Mouse (Mus musculus) forebrain, postnatal 0 days (tissue): Measurements from ENCODE around the gene Ssx2ip. TPM values are rescaled to one million over a fixed set of nuclear protein-coding genes. Genes with fewer than 3 reads are reported as not detected.
A peak's percentile ranks its signal among the peaks of the same experiment; 100 is the strongest.

Source experiments
- ATAC-seq: fragments of 200-750 bp; cut with Nextera tagmentation; 2 replicates; pipeline ENCODE4 v1.8.0; 2017; ENCODE audit warnings: mild to moderate bottlenecking, moderate library complexity
- DNase-seq: peaks from one replicate; pipeline ENCODE4 v3.0.0-alpha.2; 2015
- H3K27ac ChIP-seq: fragments of 300-500 bp; sonication (generic); 2 replicates; pipeline ENCODE4 v1.5.1; 2014; ENCODE audit warnings: low read depth, mild to moderate bottlenecking, antibody characterized with exemption, low read length, moderate library complexity, mixed read lengths
- H3K27me3 ChIP-seq: fragments of 300-500 bp; sonication (generic); 2 replicates; pipeline ENCODE4 v1.6.1; 2014; ENCODE audit warnings: mild to moderate bottlenecking, low read length, mixed read lengths; ENCODE audit not compliant: insufficient read depth
- H3K36me3 ChIP-seq: fragments of 300-500 bp; sonication (generic); 2 replicates; pipeline ENCODE4 v1.6.1; 2014; ENCODE audit warnings: mild to moderate bottlenecking, moderate library complexity; ENCODE audit not compliant: insufficient read depth
- H3K4me1 ChIP-seq: fragments of 300-500 bp; sonication (generic); 2 replicates; pipeline ENCODE4 v1.6.1; 2014; ENCODE audit warnings: antibody characterized with exemption; ENCODE audit not compliant: insufficient read depth
- H3K4me2 ChIP-seq: fragments of 300-500 bp; sonication (generic); 2 replicates; pipeline ENCODE4 v1.6.1; 2014; ENCODE audit warnings: low read depth, mild to moderate bottlenecking, moderate library complexity
- H3K4me3 ChIP-seq: fragments of 300-500 bp; sonication (generic); 2 replicates; pipeline ENCODE4 v1.5.1; 2014; ENCODE audit warnings: low read depth, low read length, mixed read lengths
- H3K9ac ChIP-seq: fragments of 300-500 bp; sonication (generic); 2 replicates; pipeline ENCODE4 v1.6.1; 2014; ENCODE audit warnings: mild to moderate bottlenecking
- H3K9me3 ChIP-seq: fragments of 300-500 bp; sonication (generic); 2 replicates; pipeline ENCODE4 v1.6.1; 2016; ENCODE audit warnings: low read length
- CTCF ChIP-seq: sonication (generic); IDR thresholded peaks from 2 replicates; pipeline ENCODE4 v1.5.1; 2016; ENCODE audit warnings: antibody characterized with exemption, control low read depth, low read depth
- WGBS: fragments of 180-500 bp; shearing (Covaris S2); extraction: QIAGEN DNeasy Blood & Tissue Kit; methylation state at CpG from one replicate; pipeline ENCODE4 v1.1.7; 2014; 5-methylcytosine and 5-hydroxymethylcytosine counted together
- polyA plus RNA-seq: library from polyadenylated mRNA; unstranded; fragments of >200 nt; fragmentation: Nextera tagmentation; extraction: Ambion mirVana; gene quantifications from 2 replicates; pipeline ENCODE4 v1.2.1, GENCODE M21; 2015
- total RNA-seq: library from RNA; depleted of rRNA; stranded (reverse); fragments of >200 nt; gene quantifications from 2 replicates; pipeline ENCODE4 v1.2.3, GENCODE M21; 2014

Gene Ssx2ip
- total and polyA plus RNA-seq, 2 experiments from 2014 or later, result 26.6 to 43.2 TPM

DNA sequence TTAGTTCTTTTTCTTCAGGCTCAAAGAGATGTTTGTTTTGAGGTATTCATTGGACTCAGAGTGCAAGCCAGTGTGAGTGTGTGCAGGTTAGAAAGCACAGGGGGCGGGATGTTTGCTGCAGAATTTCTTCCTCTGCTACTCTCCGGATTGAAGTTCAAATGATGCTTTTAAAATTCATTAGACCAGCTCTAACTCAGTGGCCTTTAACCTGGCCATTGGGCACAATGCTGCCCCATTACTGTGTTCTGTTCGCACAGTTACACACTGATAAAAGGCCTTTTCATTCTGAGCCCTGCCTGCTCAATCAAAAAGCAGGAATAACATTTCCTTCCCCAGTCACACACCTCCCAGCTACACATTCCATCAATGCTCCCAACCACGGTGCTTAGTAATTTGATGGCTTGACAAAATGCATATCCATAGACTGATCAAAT lies 29.2 kb upstream of the Ssx2ip start:
- WGBS, result 13% methylated on average over 4 of the region's 4 CpGs
- H3K4me1 ChIP-seq, result no peaks in the 10 kb centered on the region
- H3K27ac ChIP-seq, result no peak overlapping the region
- ATAC-seq (peak; percentile 61), DNase-seq (no peak)
- no peak overlapping the region for H3K4me2 ChIP-seq
- no peaks in the 10 kb centered on the region for H3K36me3 ChIP-seq
- H3K4me3 ChIP-seq, result no peak overlapping the region
- H3K9me3 ChIP-seq, result no peaks in the 10 kb centered on the region
- H3K9ac ChIP-seq, result no peak overlapping the region
- H3K27me3 ChIP-seq, result no peaks in the 10 kb centered on the region
- no peak for TF ChIP-seq CTCF

DNA sequence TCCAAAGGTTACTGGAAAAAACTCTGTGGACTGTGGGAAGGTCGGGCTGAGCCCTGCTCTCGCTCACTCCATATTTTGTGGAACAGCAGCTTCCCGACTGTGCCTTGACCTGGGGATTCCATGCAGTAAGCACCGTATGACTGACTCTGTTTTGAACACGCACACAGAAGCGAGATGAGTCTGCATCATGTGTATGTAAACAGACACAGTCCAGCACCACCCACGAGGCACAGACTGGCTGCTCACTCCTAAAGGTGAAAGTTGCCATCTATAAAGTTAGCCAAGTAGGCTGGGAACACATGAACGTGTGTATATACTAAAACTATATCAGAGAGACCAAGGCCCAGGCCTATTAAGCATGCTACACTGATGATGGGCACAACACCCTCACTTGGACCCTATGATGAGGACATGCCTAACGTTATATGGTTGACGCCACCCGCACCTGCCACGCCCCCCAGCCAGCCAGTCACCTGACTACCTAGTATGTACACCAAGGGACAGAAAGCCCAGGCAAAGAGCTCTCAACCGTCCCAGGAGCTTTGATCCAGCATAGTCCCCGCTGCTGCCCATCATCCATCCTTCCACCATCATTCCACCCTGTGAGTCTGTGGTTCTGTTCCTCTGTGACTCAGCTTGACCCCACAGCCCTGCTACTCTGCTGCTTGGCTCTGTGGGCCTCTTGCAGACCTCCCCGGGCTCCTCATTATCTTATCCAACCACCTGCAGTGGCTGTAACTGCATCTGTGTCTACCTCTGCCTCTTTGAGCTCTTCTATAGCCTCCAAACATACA lies 27.9 kb upstream of the Ssx2ip start:
- Histone ChIP-seq H3K9ac (no peak overlapping the region), H3K4me2 (no peak overlapping the region), H3K36me3 (no peaks in the 10 kb centered on the region), H3K27me3 (no peaks in the 10 kb centered on the region), H3K27ac (no peak overlapping the region), H3K9me3 (no peaks in the 10 kb centered on the region), H3K4me3 (no peak overlapping the region), H3K4me1 (no peaks in the 10 kb centered on the region)
- ATAC-seq (no peak), DNase-seq (no peak)
- no peak for TF ChIP-seq CTCF
- 82% methylated on average over 15 of the region's 15 CpGs for WGBS

DNA sequence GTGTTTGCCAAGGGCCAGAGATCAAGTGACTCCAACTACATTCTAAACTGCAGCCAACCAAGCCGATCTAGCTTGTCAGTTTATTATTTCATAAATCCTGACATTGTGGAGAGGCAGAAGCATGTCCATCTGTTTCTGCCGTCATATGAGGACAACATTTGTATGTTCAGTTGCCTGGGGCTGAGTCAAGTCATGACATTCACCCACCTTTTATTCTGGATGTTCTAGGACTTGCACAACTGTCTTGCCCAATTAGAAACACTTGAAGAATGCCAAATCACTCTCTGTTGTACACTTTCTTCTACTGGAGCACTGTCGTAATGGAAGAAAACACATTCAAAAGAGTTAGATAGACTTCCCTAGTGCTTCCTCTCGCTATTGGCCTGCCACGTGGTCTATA lies 27.2 kb upstream of the Ssx2ip start:
- no peak overlapping the region for H3K4me2 ChIP-seq
- ATAC-seq, result no peak
- H3K9me3 ChIP-seq, result no peaks in the 10 kb centered on the region
- H3K27ac ChIP-seq, result no peak overlapping the region
- H3K27me3 ChIP-seq, result no peaks in the 10 kb centered on the region
- H3K9ac ChIP-seq, result no peak overlapping the region
- H3K36me3 ChIP-seq, result no peaks in the 10 kb centered on the region
- no peak for DNase-seq
- H3K4me1 ChIP-seq, result no peaks in the 10 kb centered on the region
- TF ChIP-seq CTCF, result no peak
- 89% methylated on average over 5 of the region's 5 CpGs for WGBS
- no peak overlapping the region for H3K4me3 ChIP-seq

DNA sequence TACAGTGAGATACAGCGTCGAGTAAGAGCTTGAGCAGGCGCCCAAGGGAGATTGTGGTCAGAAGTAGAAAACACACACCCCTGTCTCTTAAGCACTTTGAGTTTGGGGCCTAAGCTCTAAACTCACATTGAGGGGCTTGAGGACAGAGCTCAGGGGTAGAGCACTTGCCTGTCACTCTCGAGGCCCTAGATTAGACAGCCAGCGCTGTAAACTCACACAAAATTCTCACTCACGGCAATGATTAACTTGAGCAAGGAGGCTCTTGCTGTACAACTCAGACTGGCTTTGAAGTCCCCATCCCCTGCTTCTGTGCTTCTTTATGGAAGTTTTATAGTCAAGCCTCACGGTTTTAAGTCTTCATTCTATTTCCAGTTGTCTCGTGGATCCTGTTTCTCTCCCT lies 25.7 kb upstream of the Ssx2ip start:
- ATAC-seq (no peak), DNase-seq (no peak)
- no peak for TF ChIP-seq CTCF
- no peak overlapping the region for H3K9ac ChIP-seq
- WGBS, result 80% methylated on average over 8 of the region's 8 CpGs
- no peaks in the 10 kb centered on the region for H3K27me3 ChIP-seq
- H3K4me1 ChIP-seq, result no peaks in the 10 kb centered on the region
- H3K27ac ChIP-seq, result no peak overlapping the region
- no peaks in the 10 kb centered on the region for H3K9me3 ChIP-seq
- H3K36me3 ChIP-seq, result no peaks in the 10 kb centered on the region
- no peak overlapping the region for H3K4me2 ChIP-seq
- H3K4me3 ChIP-seq, result no peak overlapping the region

DNA sequence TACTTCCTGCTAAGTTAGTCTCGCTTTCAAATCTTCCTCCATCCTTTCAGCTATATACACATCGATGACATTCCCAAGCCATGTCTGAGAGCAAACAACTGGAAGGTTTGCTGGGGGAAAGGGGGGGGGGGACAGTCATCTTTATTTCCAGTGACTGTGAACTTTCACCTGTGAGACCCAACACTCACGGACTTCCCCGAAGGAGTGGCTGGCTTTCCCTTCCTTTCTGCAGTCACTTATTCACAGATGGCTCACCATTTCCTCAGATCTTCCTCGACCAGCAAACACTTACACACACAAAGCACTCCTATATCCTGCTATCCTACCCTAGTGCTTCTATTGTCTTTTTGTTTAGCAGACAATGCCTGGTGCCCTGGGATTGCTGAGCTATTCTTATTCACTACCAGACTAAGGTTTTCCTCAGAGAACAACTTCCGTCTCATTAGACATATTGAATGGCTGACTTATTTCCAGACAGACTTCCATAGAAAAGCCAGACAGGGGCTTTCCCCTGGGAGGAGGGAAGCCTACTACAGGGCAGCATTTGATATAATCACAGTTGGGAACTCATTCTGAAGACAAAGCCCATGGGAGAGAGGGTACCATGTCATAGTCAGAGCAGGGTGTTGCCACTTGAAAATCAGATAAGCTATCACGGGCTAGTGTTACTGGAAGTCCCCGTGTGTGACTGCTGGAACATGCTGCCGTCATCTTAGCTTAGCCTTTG lies 24.5 kb upstream of the Ssx2ip start:
- no peak for TF ChIP-seq CTCF
- H3K9ac ChIP-seq, result no peak overlapping the region
- H3K4me3 ChIP-seq, result no peak overlapping the region
- no peak for DNase-seq
- no peak overlapping the region for H3K4me2 ChIP-seq
- no peaks in the 10 kb centered on the region for H3K4me1 ChIP-seq
- H3K27me3 ChIP-seq, result no peaks in the 10 kb centered on the region
- WGBS, result 14% methylated on average over 9 of the region's 9 CpGs
- H3K36me3 ChIP-seq, result no peaks in the 10 kb centered on the region
- no peak overlapping the region for H3K27ac ChIP-seq
- H3K9me3 ChIP-seq, result no peaks in the 10 kb centered on the region
- 0 out of 2 replicates have a peak, but pooled peaks have one; percentile 36 for ATAC-seq

DNA sequence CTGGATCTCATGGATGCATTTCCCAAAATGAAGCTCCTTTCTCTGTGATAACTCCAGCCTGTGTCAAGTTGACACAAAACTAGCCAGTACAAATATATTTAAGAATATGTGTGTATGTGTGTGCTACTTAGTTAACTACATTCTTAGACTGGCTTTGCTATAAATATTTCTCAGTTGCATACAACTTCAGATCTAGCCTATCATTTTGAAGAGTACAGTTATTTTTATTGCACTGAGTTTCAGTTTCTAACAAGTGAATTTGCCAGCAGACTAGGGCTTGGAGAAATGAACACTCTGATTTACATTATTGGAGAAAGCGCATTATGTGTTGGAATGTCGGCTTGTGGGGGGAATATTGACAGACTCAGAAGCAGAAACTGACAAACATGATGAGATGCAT lies 23.6 kb upstream of the Ssx2ip start:
- Histone ChIP-seq H3K4me2 (no peak overlapping the region), H3K27ac (no peak overlapping the region), H3K4me1 (no peaks in the 10 kb centered on the region), H3K9me3 (no peaks in the 10 kb centered on the region), H3K36me3 (no peaks in the 10 kb centered on the region), H3K27me3 (no peaks in the 10 kb centered on the region), H3K9ac (no peak overlapping the region), H3K4me3 (no peak overlapping the region)
- DNase-seq, result no peak
- no peak for TF ChIP-seq CTCF
- 68% methylated on average over 2 of the region's 2 CpGs for WGBS
- ATAC-seq, result peak; percentile 16; the same call in 1 of the 2 replicates

DNA sequence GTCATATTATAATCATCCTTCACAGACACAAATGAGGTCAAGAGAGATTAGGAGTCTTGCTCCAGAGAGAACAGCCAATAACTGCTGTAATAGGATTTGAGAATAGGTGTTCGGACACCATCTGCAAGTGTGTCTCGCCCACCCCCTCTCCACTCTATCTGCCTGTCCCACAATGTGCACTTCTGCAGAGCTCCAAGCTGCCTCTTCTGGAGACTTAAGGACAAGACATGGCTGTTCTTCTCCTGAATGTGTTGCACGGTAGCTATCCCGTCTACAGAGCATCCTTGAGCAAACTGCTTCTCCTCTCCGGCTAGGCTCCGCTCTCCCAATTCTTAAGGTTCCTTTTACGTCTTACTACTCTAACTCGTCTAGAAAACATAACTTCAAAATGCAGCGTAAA lies 23.0 kb upstream of the Ssx2ip start:
- Histone ChIP-seq H3K4me2 (no peak overlapping the region), H3K36me3 (no peaks in the 10 kb centered on the region), H3K4me1 (no peaks in the 10 kb centered on the region), H3K27me3 (no peaks in the 10 kb centered on the region), H3K27ac (no peak overlapping the region), H3K9me3 (no peaks in the 10 kb centered on the region), H3K4me3 (no peak overlapping the region), H3K9ac (no peak overlapping the region)
- 93% methylated on average over 9 of the region's 9 CpGs for WGBS
- no peak for ATAC-seq
- no peak for TF ChIP-seq CTCF
- no peak for DNase-seq
